Mouse (Mus musculus) kidney, adult 8-10 months (tissue): Measurements from ENCODE around the gene Slco1a5.
"Not testable (repeated sequence)": the region's sequence is repeated elsewhere in the genome, so short reads cannot be mapped to it uniquely, and the experiment has no call there.

Experiments used
- DNase-seq, 2 experiments: peaks; one replicate each; pipeline ENCODE4 v3.0.0; 2022

Slco1a5 gene

DNA sequence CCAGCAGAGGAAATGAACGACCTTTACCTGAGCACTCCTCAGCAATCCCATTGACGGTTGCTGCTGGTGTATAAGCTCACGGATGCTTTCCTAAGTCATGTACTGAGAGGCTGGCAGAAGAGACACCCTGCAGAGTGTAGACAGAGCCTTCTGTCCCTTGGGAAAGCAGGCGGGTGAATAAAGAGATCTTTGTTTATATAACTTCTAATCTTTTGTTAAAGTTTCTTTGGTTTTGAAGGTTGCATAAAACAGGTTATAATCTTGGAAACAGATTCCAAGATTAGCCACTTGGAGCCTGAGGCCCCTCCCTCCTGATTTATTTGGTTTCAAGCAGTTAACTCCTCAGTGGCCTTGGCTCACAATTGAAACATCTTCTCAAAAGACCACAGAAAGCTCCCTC lies at the start of gene Slco1a5:
Slco1a5 (minus strand) TSS at position 101 of the 400 bp plus-strand sequence.
- no peak for DNase-seq

DNA sequence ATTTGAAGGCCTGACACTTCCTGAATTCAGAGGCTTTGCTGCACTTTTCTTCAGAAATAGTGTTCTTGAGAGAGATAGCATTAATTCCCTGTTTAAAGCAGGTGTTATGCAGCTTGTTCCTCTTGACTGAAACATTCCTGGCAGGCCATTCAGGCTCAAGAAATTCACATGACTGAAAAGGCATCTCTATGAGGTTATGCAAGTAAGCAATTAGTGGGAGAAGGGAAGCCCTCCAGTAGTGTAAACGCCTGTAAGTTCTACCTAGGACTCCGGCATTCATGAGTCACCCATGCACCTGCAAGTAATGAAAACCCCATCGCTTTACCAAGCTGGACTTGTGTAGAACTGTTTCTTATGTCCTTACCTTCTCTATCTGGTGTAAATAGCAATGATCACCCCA lies 46.8 kb upstream of the Slco1a5 start:
- no peak for DNase-seq

DNA sequence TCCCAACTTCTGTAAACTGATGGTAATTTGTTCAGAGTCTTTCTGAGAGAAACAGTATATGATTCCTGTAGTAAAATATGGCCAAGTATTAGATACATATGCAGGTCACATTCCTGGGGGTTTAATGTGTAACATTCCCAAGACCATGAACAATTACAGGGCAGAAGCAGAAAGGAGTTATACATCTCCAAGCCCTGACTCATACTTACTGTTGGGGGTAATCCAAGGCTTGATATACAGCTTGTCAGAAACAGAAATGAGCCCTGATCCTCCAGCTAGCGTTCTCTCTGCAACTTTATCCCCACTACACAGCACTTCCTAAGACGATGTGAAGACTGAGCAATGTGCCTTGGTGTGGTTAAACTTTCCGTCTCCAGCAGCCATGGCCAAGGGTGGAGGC lies 44.8 kb upstream of the Slco1a5 start:
- no peak for DNase-seq

DNA sequence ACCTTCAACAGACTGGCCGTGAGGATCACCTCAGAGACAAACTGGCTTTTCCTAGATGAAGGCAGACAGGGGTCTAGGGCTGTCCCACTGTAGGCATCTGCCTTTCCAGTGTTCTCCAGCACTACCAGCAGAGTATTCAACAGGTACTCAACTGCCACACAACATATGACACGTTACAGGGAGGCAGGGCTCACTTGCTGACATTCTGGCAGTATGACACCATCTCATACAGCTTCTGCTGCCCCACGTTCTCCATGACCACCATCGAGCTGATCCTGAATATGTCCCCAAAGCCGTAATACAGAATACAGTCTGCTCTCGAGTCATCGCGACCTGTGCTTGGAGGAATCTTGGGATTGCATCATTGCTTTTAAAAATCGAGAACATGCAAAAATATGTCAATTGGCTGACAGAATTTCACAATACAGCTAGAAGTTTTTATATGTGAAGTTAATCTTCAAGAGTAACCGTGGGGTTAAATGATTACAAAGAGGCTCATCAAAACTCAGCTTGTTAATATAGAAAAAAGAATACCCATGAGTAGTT lies 43.8 kb upstream of the Slco1a5 start:
- DNase-seq = no peak

DNA sequence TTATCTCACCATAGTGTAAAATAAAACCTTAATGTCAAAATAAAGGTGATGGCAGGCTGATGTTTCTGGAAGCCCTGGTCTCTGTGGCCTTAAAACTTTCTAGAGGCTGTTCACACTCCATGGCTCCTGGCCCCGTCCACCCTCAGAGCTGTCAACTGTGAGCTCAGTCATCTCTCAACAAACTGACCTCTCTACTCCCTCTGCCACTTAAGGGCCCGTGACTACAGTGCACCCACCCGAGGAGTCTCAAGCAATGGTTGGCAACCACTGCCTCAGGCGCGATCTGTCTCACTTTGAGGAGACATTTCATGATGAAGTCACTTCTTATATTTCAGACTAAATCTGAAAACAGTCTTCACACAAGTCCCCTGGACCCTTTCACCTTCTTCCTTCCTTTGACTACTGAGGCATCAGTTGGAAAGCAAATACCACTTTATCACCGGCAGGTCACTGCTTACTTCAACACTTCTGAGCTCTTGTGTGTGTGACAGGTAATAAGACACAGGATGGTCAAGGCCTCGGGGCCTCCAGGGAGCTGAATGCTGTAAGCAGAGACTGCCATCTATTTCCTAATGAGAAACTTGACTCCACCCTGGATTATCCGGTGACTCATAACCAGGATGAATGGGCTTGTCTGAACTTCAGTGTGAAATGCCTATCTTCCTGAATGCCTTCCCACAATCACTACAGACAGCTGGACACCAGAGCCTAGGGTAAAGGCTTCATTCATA lies 43.1 kb upstream of the Slco1a5 start:
- no peak for DNase-seq

DNA sequence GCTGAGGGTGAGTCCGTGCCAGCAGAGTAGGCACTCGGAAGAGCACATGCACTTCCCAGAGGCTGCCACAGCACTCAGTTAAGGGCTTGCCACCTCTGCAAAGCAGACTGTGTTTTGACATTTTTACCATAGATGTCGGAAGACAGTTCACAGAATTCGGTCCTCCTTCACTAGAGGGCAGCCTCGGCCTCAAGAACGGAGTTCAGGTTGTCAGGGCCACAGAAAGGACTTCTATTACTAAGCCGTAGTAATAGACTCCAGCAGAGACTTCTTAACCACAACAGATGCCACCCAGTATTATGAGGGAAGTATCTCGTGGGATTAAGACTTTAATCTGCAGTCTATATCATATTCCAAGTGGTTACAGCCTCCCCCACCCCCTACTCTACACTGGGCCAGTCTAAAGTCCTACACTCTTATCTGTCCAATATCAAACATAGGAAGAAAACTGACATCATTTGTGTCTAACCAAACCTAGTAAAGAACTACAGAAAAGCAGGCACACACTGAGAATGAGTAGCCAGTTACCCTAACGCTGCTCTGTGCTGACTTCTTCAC lies 40.3 kb upstream of the Slco1a5 start:
- DNase-seq = no peak

DNA sequence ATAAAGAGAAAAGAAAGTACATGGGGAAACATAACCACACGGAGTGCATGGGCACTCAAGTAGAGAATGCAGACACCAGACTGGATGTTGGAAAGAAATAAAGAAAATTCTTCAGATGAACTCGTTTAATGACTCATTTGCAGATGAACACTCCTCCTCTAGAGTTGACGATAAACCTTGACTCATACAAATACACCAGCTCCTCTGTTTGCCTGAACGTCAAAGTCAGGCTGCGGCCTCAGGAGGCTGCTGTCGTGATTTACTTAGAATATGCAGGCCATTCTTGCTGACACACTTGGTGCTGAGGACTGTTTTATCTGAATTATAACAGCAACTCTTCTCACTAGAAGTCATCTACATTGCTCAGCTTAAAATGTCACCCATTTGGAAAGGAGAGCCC lies 39.3 kb upstream of the Slco1a5 start:
- DNase-seq = no peak

DNA sequence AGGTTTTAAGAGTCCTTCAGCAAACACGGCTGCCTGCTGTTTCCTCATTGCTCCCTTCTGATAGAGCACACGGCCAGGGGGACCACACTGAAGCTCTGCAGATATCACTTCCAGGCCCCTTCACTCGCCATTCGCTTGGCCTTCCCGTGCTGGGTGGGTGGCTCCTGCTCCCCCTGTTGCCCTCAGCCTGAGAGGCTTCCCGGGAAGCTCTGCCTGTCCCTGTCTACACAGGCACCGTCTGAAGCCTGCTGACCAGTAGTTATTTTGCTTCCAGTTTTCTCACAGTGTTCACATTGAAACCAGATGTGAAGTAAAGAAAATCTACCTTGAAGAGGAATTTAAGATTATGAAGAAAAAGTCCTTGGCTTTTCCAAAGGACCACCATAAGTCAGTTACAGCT lies 34.3 kb upstream of the Slco1a5 start:
- no peak for DNase-seq

DNA sequence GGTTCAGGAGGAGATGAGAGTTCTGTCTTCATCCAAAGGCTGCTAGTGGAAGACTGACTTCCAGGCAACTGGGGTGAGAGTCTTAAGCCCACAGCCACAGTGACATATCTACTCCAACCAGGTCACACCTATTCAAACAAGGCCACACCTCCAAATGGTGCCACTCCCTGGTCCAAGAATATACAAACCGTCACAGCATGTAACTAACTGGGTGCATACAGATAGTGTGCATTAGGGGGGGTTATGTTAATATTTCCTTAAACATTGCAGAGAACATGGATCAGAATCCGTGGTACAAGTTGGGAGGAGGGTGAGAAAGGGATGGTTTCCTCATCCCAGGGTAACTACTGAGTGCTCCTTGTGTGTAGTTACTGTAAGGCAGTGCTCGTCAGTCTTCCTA lies 29.3 kb upstream of the Slco1a5 start:
- not testable (repeated sequence) for DNase-seq

DNA sequence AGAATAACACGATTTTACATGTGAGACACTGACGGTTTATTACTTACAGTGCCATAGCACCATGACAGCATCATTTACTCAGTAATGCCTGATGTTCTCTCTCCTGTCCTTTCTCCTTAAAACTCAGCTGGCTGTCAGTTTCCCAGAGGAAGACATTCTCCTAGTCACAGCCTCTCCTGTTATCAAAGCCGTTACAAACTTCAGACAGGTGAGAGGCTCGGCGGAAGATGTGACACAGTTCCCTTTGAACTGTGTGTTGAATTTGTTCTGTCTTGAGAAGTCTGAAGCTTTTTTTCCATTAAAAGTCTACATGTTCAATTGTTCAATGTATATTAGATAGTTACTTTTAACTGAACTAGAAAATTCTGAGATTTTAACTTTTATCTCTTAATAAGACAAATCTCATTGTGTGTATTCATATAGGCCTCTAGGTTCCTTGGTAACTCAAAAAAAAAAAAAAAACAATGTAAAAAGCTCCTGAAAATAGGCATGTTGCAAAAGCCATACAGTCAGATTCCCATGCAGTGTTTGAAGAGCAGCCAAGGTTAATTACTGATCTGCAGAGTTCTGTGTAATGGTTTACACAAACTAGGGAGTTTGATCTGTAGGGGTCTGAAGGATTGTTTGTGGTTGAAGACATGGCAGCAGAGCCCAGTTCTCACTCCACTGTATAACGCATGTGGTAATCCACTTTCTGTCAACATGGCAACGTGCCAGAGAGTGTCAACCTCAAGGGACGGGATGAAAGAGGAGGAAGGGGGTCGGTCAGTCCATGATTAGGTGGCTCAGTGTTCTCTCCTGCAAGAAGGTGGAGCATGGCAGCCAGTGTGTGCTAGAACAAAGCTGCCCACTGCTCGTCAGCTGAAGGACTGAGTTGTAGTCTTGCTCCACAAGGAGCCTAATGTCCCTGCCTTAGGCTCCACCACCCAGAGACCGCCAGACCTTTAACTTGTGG lies 24.9 kb upstream of the Slco1a5 start:
- peak; percentile 19 to 22 for DNase-seq

DNA sequence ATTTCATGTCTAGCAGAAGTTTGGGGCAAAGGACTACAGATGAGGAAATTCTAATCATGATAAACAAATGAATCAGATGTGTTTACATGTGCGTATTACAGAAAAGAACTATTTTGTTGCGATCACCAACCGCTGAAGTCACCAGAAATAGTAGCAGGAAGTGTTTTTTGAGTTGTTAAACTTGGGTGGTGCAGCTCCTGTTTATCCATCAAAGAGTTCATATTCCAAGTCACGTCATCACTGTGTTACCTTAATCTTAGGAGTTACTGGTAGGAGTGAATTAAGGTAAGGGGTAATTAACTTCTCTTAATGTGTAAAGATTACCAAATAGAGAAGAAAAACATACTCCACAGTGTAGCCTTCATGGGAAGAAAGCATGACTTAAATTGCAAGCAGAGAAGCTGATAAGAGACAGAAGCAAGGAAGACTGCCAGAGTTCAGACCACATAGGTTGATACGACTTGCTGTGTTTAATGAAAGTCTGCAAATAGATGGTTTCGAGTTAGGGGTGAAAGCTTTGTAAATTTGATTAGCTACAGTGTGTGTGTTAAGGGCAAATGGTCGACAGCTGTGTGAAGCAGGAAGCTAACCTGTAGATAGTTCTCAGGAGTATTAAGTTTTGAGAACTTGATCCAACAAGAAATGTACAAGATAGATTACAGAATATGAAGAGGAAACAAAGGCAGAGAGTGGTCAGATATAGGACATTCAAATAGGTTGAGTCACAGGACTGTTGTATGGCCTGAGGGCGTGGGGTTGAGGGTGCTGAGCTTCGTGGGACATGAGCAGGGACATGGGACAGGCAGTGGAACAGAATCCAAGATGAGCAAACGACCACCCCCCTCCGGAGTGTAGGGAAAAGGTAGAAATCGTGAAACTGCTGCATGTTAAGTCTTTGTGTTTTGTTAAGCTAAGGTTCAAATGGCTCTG lies 23.7 kb upstream of the Slco1a5 start:
- DNase-seq = no peak

DNA sequence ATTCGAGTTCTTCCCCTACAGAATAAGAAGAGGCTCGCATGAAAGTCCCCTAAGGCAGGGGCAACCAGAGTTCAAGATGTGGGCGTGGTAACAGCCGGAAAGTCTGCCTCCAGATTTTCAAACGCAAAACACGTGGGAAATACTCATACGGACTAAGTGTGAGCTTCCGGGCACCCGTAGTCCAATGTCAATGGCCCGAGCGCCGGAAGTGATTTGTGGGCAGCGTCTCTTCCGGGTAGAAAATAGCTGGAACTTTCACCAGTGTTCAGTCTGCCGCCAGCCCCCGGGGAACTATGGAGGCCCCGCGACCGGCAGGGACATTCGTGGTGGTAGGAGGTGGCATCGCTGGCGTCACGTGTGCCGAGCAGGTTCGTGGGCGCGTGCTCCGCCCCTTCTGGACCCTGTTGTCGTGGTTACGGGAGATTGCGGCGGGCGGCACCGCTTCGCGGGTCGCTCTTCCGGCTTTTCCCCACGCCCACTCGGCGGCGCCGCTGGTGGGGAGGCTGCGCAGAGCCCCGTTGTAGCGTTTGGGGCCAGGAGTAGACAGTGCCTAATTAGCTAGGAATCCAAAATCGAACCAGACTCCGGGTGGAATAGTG lies 22.8 kb upstream of the Slco1a5 start, which contains the start of gene Pyroxd1:
Pyroxd1 (plus strand) TSS at position 215 of the 599 bp plus-strand sequence.
- peak; percentile 85 to 89 for DNase-seq

DNA sequence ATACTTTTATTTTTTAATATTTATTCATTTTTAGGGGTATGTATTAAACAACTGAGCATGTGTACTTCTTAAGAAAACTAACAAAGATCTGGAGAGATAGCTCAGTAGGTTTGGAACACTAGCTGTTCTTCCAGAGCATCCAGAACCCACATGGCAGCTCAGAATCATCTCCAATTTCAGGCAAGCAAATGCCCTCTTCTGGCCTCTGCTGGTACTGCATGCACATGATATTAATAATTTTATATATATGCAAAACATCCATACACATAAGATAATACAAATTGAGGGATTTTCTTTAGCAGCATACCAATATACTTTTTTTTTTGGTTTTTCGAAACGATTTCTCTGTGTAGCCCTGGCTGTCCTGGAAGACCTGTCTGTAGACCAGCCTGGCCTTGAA lies 20.8 kb upstream of the Slco1a5 start:
- DNase-seq = peak in 1 of 2 experiments; percentile 57

DNA sequence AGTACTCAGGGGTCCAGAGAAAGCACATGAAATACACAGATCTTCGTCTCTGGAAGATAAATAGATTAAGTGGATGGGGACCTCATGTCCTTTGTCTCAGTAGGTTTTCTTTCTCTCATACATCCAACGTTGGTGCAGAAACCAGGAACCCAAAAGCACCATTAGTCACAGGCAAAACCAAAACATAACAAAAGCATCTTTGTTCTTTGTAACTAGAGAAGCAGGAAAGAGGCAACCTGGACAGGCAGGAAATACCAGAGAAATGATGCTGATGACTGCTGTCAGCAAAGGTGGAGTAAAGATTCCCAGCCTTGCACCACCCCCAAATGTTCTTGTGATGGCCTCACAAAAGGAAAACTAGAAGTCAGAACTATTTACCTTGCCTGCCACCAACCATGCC lies 16.8 kb upstream of the Slco1a5 start:
- DNase-seq = no peak

DNA sequence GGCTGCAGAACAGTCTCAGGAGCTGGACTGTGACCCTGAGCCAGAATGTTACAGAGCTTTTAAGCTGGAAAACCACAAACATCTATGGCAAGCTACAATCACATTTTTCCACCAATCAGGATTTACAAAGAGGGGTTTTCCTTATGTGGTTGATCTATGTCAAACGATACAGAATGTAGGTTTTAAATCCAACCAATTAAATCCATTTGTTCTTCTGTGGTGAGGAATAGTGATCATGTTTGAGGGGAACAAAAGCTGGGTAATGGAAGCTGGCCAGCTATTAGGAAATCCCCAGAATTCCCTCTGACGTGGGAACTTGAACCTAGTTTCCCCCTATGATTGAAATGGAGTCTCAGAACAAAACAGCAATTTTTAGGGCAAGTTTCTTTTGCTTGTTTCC lies 16.2 kb upstream of the Slco1a5 start:
- DNase-seq = no peak

DNA sequence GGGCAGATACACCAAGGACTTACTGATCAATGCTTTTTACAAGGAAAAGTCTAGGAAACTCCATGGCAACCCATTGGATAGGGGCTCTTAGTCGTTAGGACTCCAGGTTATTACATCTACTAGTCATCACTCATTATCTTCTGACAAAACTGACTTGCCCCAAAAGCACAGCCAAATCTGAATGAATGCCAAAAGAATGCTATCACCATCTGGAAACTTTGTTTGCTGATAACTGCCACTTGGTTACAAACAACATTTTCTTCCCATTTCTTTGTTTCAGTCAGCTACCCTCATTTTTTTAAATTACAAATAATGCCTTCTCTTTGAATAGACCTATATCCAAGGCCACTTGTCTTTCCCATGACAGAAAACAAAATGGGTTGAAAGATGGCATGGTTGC lies 6.4 kb upstream of the Slco1a5 start:
- DNase-seq = no peak

DNA sequence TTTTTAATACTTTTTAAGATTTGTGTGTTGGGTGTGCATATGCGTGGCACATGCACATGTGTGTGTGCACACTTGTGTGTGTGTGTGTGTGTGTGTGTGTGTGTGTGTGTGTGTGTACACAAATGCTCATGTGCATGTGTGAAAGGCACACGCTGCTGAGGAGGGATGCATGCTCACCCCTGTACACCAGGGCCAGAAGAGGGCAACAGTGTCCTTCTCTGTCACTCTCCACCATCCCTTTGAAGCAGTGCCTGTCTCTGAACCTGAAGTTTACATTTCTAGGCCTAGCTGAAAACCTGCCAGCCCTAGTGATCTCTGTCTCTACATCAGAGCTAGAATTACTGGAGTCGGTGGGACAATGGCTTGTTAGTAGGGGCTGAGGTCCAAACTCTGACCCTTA lies 3.8 kb upstream of the Slco1a5 start:
- DNase-seq = no peak

DNA sequence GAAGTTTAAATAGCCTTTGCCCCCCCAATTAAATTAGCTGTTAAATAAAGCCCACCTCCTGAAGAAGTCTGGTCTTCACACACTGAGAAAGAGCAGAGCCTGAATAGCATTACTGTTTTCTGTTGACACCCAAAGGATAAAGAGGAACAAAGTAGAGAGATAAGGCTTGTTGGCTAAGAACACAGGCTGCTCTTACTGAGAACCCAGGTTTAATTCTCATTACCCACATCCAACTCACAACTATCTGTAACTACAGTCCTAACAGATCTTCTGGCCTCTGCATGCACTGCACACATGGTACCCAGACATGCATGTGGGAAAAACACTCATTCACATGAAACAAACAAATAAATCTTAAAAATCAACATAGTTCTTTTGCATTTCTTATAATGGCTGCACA lies 5.7 kb downstream of the Slco1a5 start:
- no peak for DNase-seq

DNA sequence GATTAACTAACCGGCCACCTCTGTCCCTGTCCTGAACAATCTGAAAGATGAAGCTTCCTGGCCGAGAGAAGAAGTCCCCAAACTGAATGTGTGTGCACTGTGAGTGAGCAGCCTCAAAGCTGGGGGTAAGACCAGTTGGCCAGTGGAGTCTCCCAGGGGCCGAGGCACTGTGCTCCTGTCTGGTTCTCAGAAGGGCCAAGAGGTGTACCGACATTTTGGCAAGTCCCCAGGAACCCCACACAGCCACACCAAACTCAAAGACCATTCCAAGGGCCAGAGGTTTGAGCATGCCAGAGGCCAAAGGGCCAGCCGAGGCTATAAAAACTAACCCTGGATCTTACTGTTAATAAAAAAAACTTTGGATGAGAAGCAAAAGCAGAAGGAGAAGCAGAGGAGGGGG lies 8.5 kb downstream of the Slco1a5 start:
- DNase-seq = peak in 1 of 2 experiments; percentile 13

DNA sequence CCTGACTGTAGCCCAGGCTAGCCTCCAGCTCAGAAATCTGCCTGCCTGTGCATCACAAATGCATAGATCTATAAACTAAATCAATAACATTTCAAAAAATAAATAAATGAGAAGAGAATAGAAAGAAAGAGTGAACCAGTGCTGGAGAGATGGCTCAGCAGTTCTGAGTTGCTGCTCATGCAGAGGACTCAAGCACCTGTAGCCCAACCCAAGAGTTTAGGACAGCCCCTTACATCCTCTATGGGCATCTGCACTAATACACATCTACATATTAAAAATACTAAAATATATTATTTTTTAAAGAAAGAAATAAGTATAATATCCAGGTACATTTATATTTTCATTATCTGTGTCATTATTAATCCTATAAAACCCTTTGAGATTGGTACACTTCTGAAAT lies 17.7 kb downstream of the Slco1a5 start:
- no peak for DNase-seq

DNA sequence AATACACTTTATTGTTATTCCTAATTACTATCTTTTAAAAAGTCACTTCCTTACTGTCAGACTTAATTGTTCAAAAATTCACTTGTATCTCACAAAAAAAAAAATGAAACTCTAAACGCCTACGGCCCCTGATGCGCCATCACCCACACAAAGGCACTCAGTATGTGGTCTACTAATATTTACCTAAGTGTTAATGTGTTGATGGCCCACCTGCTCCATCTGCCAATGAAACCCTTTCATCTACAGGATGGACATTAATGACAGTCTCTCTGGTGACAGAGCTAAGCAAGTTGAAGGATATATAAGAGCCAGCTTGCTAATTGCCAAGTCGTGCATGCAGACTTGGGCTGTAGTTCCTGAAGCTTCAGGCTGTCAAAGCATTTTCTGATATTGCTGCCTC lies 24.7 kb downstream of the Slco1a5 start, which contains the start of gene Iapp:
Iapp (plus strand) TSS at position 326 of the 400 bp plus-strand sequence.
- DNase-seq = no peak
